Mouse (Mus musculus): ENCODE results near the gene Rpsa. TPM values are rescaled to one million over a fixed set of nuclear protein-coding genes. Genes with fewer than 3 reads are reported as not detected.

Gene Rpsa
- polyA plus RNA-seq, 1 experiment from 2014 or later = 1,488 TPM

- ATAC-seq (ENCODE audit: low FRiP score) = no peak
- Histone ChIP-seq H3K4me3 (ENCODE audit: low read depth, low read length) (no peak overlapping the region), H3K9ac (ENCODE audit: low read depth, low read length) (no peak overlapping the region), H3K4me1 (replicated peaks; ENCODE audit: control insufficient read depth, insufficient read depth, low read length) (0 out of 2 replicates have a peak, but pooled peaks cover under 1% of the 10 kb centered on the region), H3K27ac (ENCODE audit: low read depth, low read length) (no peak overlapping the region), H3K9me3 (ENCODE audit: control insufficient read depth, low read length) (no peaks in the 10 kb centered on the region), H3K27me3 (ENCODE audit: control insufficient read depth, insufficient read depth, low read length) (no peaks in the 10 kb centered on the region), H3K4me2 (replicated peaks; ENCODE audit: low read depth, low read length) (no peak overlapping the region), H3K36me3 (ENCODE audit: control insufficient read depth, insufficient read depth, low read length) (0 out of 2 replicates have a peak, but pooled peaks cover 7% of the 10 kb centered on the region)
- DNase-seq (ENCODE audit: low spot score) = no peak
- WGBS = 95% methylated on average over 8 of the region's 8 CpGs
Measured at GRCm38 (mm10) chr9:120116184-120116624, 11.3 kb upstream of the Rpsa start.

GRCm38 (mm10) chr9:120118212-120118611 is 9.3 kb upstream of the Rpsa start:
- H3K4me1 ChIP-seq (replicated peaks; ENCODE audit: control insufficient read depth, insufficient read depth, low read length) = no peaks in the 10 kb centered on the region
- H3K27me3 ChIP-seq (ENCODE audit: control insufficient read depth, insufficient read depth, low read length) = no peaks in the 10 kb centered on the region
- DNase-seq (ENCODE audit: low spot score) = no peak
- WGBS = 92% methylated on average over 4 of the region's 4 CpGs
- no peak overlapping the region for H3K27ac ChIP-seq (ENCODE audit: low read depth, low read length)
- H3K4me2 ChIP-seq (replicated peaks; ENCODE audit: low read depth, low read length) = no peak overlapping the region
- H3K4me3 ChIP-seq (ENCODE audit: low read depth, low read length) = no peak overlapping the region
- H3K36me3 ChIP-seq (ENCODE audit: control insufficient read depth, insufficient read depth, low read length) = 0 out of 2 replicates have a peak, but pooled peaks cover 7% of the 10 kb centered on the region
- H3K9me3 ChIP-seq (ENCODE audit: control insufficient read depth, low read length) = no peaks in the 10 kb centered on the region
- no peak overlapping the region for H3K9ac ChIP-seq (ENCODE audit: low read depth, low read length)
- ATAC-seq (ENCODE audit: low FRiP score) = no peak

DNA sequence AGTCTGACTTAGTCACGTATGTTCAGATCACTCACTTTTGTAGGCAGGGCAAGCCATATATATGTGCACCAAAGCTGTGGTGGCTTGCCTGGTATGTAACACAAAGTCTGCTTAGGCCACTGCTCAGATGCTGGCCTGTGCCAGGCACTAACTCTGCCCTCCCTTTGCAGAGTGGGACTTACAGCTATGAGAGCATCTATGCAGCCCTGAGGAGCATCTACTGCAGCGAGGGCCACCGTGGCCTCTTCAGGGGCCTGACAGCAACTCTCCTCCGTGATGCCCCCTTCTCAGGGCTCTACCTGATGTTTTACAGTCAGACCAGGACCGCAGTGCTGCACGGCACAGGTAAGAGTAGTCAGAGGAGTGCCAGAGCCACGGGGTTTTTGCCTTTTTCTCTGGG is 7.0 kb upstream of the Rpsa start:
- Histone ChIP-seq H3K4me1 (replicated peaks; ENCODE audit: control insufficient read depth, insufficient read depth, low read length) (no peaks in the 10 kb centered on the region), H3K36me3 (ENCODE audit: control insufficient read depth, insufficient read depth, low read length) (0 out of 2 replicates have a peak, but pooled peaks cover 7% of the 10 kb centered on the region), H3K4me3 (ENCODE audit: low read depth, low read length) (no peak overlapping the region), H3K27me3 (ENCODE audit: control insufficient read depth, insufficient read depth, low read length) (no peaks in the 10 kb centered on the region), H3K27ac (ENCODE audit: low read depth, low read length) (no peak overlapping the region), H3K9ac (ENCODE audit: low read depth, low read length) (no peak overlapping the region), H3K4me2 (replicated peaks; ENCODE audit: low read depth, low read length) (no peak overlapping the region), H3K9me3 (ENCODE audit: control insufficient read depth, low read length) (no peaks in the 10 kb centered on the region)
- 85% methylated on average over 7 of the region's 7 CpGs for WGBS
- DNase-seq (ENCODE audit: low spot score) (no peak), ATAC-seq (ENCODE audit: low FRiP score) (no peak)

- H3K36me3 ChIP-seq (ENCODE audit: control insufficient read depth, insufficient read depth, low read length) = peaks cover 17% of the 10 kb centered on the region
- peak; percentile 13; the same call in 1 of the 2 replicates for ATAC-seq (ENCODE audit: low FRiP score)
- DNase-seq (ENCODE audit: low spot score) = no peak
- peak overlapping the region; percentile 100 for H3K4me3 ChIP-seq (ENCODE audit: low read depth, low read length)
- H3K4me1 ChIP-seq (replicated peaks; ENCODE audit: control insufficient read depth, insufficient read depth, low read length) = peaks cover 6% of the 10 kb centered on the region
- peak overlapping the region; percentile 60 for H3K9ac ChIP-seq (ENCODE audit: low read depth, low read length)
- WGBS = 60% methylated on average over 11 of the region's 11 CpGs
- H3K27ac ChIP-seq (ENCODE audit: low read depth, low read length) = 0 out of 2 replicates have a peak overlapping the region, but pooled peaks have one; percentile 58
- H3K4me2 ChIP-seq (replicated peaks; ENCODE audit: low read depth, low read length) = peak overlapping the region; percentile 52
- H3K9me3 ChIP-seq (ENCODE audit: control insufficient read depth, low read length) = no peaks in the 10 kb centered on the region
- H3K27me3 ChIP-seq (ENCODE audit: control insufficient read depth, insufficient read depth, low read length) = no peaks in the 10 kb centered on the region
Measured at GRCm38 (mm10) chr9:120126868-120127267, 621 bp upstream of the Rpsa start.

DNA sequence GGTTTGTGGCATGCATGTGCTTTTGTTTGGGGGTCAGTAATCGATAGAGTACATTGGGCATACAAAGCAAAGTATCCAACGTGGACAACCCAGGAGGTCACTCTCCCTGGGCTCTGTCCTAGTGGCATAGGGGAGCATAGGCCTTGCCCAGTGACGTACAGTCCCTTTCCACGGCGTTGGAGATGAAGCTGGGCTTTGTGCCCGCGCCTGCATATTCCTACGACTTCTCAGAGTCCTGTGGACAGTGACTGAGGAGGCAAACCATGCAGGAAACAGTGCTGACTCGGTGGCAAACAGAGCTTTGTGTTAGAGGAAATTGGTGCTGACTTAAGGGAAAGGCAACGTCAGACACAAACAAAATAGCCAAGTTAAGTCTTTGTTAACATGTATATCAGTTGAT is 1.8 kb downstream of the Rpsa start:
- WGBS = 73% methylated on average over 10 of the region's 10 CpGs
- Histone ChIP-seq H3K27me3 (ENCODE audit: control insufficient read depth, insufficient read depth, low read length) (no peaks in the 10 kb centered on the region), H3K4me2 (replicated peaks; ENCODE audit: low read depth, low read length) (peak overlapping the region; percentile 67), H3K27ac (ENCODE audit: low read depth, low read length) (no peak overlapping the region), H3K36me3 (ENCODE audit: control insufficient read depth, insufficient read depth, low read length) (peaks cover 19% of the 10 kb centered on the region), H3K9me3 (ENCODE audit: control insufficient read depth, low read length) (no peaks in the 10 kb centered on the region), H3K9ac (ENCODE audit: low read depth, low read length) (peak overlapping the region; percentile 100; the same call in 1 of the 2 replicates), H3K4me3 (ENCODE audit: low read depth, low read length) (peak overlapping the region; percentile 100), H3K4me1 (replicated peaks; ENCODE audit: control insufficient read depth, insufficient read depth, low read length) (peaks cover 6% of the 10 kb centered on the region)
- DNase-seq (ENCODE audit: low spot score) = no peak
- ATAC-seq (ENCODE audit: low FRiP score) = no peak

DNA sequence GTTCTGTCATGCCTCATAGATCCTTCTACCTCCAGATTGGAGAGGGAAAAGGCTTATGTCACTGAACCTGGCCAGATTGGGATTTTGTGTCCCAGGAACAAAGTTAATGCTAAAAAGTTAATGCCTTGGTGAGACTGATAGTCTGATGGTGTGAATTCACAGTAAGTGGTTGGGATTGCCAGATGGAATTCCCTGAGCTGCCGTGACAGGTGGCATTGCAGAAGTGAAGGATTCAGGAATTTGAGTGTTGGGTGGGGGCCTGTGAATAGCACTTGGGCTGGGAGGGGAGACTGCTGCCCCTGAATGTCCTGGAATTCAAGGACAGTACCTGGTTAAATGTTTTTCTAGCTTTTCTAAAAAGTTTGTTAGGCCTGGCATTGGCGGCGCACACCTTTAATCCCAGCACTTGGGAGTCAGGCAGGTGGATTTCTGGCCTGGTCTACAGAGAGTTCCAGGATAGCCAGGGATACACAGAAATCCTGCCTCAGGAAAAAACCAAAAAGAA is 4.3 kb downstream of the Rpsa start:
- 92% methylated on average over 3 of the region's 3 CpGs for WGBS

GRCm38 (mm10) chr9:120132980-120133754 is 5.7 kb downstream of the Rpsa start:
- WGBS = 45% methylated on average over 8 of the region's 8 CpGs
- H3K27ac ChIP-seq (ENCODE audit: low read depth, low read length) = no peak overlapping the region
- H3K4me3 ChIP-seq (ENCODE audit: low read depth, low read length) = no peak overlapping the region
- no peaks in the 10 kb centered on the region for H3K9me3 ChIP-seq (ENCODE audit: control insufficient read depth, low read length)
- H3K4me1 ChIP-seq (replicated peaks; ENCODE audit: control insufficient read depth, insufficient read depth, low read length) = peaks cover 6% of the 10 kb centered on the region
- no peak overlapping the region for H3K4me2 ChIP-seq (replicated peaks; ENCODE audit: low read depth, low read length)
- no peak for DNase-seq (ENCODE audit: low spot score)
- no peak for ATAC-seq (ENCODE audit: low FRiP score)
- H3K9ac ChIP-seq (ENCODE audit: low read depth, low read length) = no peak overlapping the region
- H3K27me3 ChIP-seq (ENCODE audit: control insufficient read depth, insufficient read depth, low read length) = no peaks in the 10 kb centered on the region
- peaks cover 19% of the 10 kb centered on the region for H3K36me3 ChIP-seq (ENCODE audit: control insufficient read depth, insufficient read depth, low read length)

More for the DNA sequence above, 4.3 kb downstream of the Rpsa start:
- Histone ChIP-seq H3K36me3 (ENCODE audit: control insufficient read depth, insufficient read depth, low read length) (peaks cover 19% of the 10 kb centered on the region), H3K27me3 (ENCODE audit: control insufficient read depth, insufficient read depth, low read length) (no peaks in the 10 kb centered on the region), H3K4me2 (replicated peaks; ENCODE audit: low read depth, low read length) (no peak overlapping the region), H3K4me1 (replicated peaks; ENCODE audit: control insufficient read depth, insufficient read depth, low read length) (peaks cover 6% of the 10 kb centered on the region), H3K9me3 (ENCODE audit: control insufficient read depth, low read length) (no peaks in the 10 kb centered on the region), H3K27ac (ENCODE audit: low read depth, low read length) (no peak overlapping the region), H3K4me3 (ENCODE audit: low read depth, low read length) (no peak overlapping the region), H3K9ac (ENCODE audit: low read depth, low read length) (no peak overlapping the region)
- ATAC-seq (ENCODE audit: low FRiP score) (no peak), DNase-seq (ENCODE audit: low spot score) (no peak)

DNA sequence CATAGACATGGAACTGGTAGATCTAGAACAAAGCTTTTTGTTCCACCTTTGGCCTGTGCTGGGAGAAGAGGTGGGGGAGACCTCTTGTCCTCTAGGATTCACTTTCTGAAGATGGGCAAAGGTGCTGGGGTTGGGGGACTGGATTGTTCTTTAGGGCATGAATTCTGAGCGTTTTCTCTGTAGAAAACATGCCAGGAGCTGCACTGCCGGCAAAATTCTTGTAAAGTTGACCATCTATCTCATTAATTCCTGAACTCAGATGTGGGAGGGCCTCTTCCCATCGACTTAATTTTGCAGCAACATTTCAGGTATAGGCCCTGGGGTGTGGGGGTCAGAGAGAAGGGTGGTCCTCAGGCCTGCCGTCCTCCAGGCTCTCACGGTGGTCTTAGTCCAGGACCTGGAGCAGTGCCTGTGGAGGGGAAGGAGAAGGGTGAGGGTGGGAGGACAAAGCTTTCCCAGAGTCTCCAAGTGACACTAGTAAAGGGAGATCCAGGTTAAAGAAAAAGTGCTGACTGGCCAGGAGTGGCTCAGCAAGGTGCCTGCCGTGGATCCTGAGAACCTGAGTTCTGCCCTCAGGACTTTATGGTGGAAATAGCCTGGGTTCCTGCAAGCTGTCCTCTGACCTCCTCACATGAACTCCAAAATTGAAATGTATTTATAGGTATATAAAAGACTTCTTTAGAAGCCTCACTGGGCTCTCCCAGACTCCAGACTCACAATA is 6.4 kb downstream of the Rpsa start:
- Histone ChIP-seq H3K27ac (ENCODE audit: low read depth, low read length) (no peak overlapping the region), H3K27me3 (ENCODE audit: control insufficient read depth, insufficient read depth, low read length) (no peaks in the 10 kb centered on the region), H3K9ac (ENCODE audit: low read depth, low read length) (no peak overlapping the region), H3K4me2 (replicated peaks; ENCODE audit: low read depth, low read length) (no peak overlapping the region), H3K4me1 (replicated peaks; ENCODE audit: control insufficient read depth, insufficient read depth, low read length) (peaks cover under 1% of the 10 kb centered on the region; the same call in 1 of the 2 replicates), H3K36me3 (ENCODE audit: control insufficient read depth, insufficient read depth, low read length) (peaks cover 19% of the 10 kb centered on the region), H3K4me3 (ENCODE audit: low read depth, low read length) (no peak overlapping the region), H3K9me3 (ENCODE audit: control insufficient read depth, low read length) (no peaks in the 10 kb centered on the region)
- DNase-seq (ENCODE audit: low spot score) (no peak), ATAC-seq (ENCODE audit: low FRiP score) (no peak)
- 62% methylated on average over 6 of the region's 6 CpGs for WGBS

Measured in hindbrain, embryonic 11.5 days (tissue).